Mouse (Mus musculus): ENCODE data around the gene Dlg3. TPM values are rescaled to one million over a fixed set of nuclear protein-coding genes. Genes with fewer than 3 reads are reported as not detected.

Dlg3 gene
- polyA plus RNA-seq, 1 experiment from 2014 or later = 19.0 TPM

GRCm38 (mm10) chrX:100802034-100802433 is 34.5 kb downstream of the Dlg3 start:
- Histone ChIP-seq H3K4me3 (replicated peaks) (no peak overlapping the region), H3K27ac (no peak overlapping the region), H3K4me2 (no peak overlapping the region), H3K9me3 (no peaks in the 10 kb centered on the region), H3K36me3 (replicated peaks) (peaks cover 15% of the 10 kb centered on the region), H3K9ac (no peak overlapping the region), H3K4me1 (peaks cover 3% of the 10 kb centered on the region; the same call in 1 of the 2 replicates), H3K27me3 (0 out of 2 replicates have a peak, but pooled peaks cover 1% of the 10 kb centered on the region)
- no peak for ATAC-seq (ENCODE audit: low FRiP score)
- 79% methylated on average over 6 of the region's 6 CpGs for WGBS

GRCm38 (mm10) chrX:100811129-100811528 is 43.6 kb downstream of the Dlg3 start:
- Histone ChIP-seq H3K9ac (no peak overlapping the region), H3K36me3 (replicated peaks) (peaks cover 76% of the 10 kb centered on the region), H3K4me2 (no peak overlapping the region), H3K27ac (no peak overlapping the region), H3K4me3 (replicated peaks) (no peak overlapping the region), H3K4me1 (no peaks in the 10 kb centered on the region), H3K9me3 (no peaks in the 10 kb centered on the region), H3K27me3 (peaks cover 9% of the 10 kb centered on the region; the same call in 1 of the 2 replicates)
- ATAC-seq (ENCODE audit: low FRiP score) = no peak
- WGBS = 89% methylated on average over 4 of the region's 4 CpGs

GRCm38 (mm10) chrX:100814139-100814538 is 46.6 kb downstream of the Dlg3 start:
- H3K4me1 ChIP-seq = no peaks in the 10 kb centered on the region
- H3K36me3 ChIP-seq (replicated peaks) = peaks cover 70% of the 10 kb centered on the region
- H3K4me2 ChIP-seq = no peak overlapping the region
- H3K4me3 ChIP-seq (replicated peaks) = no peak overlapping the region
- no peak overlapping the region for H3K27ac ChIP-seq
- H3K9me3 ChIP-seq = no peaks in the 10 kb centered on the region
- 65% methylated on average over 8 of the region's 8 CpGs for WGBS
- peaks cover 14% of the 10 kb centered on the region; the same call in 1 of the 2 replicates for H3K27me3 ChIP-seq
- ATAC-seq (ENCODE audit: low FRiP score) = no peak
- H3K9ac ChIP-seq = no peak overlapping the region

GRCm38 (mm10) chrX:100815766-100816165 is 48.2 kb downstream of the Dlg3 start:
- H3K4me1 ChIP-seq = no peaks in the 10 kb centered on the region
- no peak overlapping the region for H3K4me3 ChIP-seq (replicated peaks)
- H3K9ac ChIP-seq = no peak overlapping the region
- WGBS = 90% methylated on average over 7 of the region's 7 CpGs
- H3K4me2 ChIP-seq = no peak overlapping the region
- H3K9me3 ChIP-seq = no peaks in the 10 kb centered on the region
- H3K27me3 ChIP-seq = peaks cover 15% of the 10 kb centered on the region; the same call in 1 of the 2 replicates
- no peak overlapping the region for H3K27ac ChIP-seq
- ATAC-seq (ENCODE audit: low FRiP score) = no peak
- peaks cover 55% of the 10 kb centered on the region for H3K36me3 ChIP-seq (replicated peaks)

- Histone ChIP-seq H3K27ac (no peak overlapping the region), H3K9me3 (no peaks in the 10 kb centered on the region), H3K36me3 (replicated peaks) (peaks cover 32% of the 10 kb centered on the region), H3K4me2 (no peak overlapping the region), H3K4me1 (no peaks in the 10 kb centered on the region), H3K27me3 (peaks cover 14% of the 10 kb centered on the region; the same call in 1 of the 2 replicates), H3K9ac (no peak overlapping the region), H3K4me3 (replicated peaks) (no peak overlapping the region)
- no peak for ATAC-seq (ENCODE audit: low FRiP score)
- 88% methylated on average over 9 of the region's 9 CpGs for WGBS
These were observed 51.2 kb downstream of the Dlg3 start for GRCm38 (mm10) chrX:100818681-100819080.

GRCm38 (mm10) chrX:100821149-100821548 is 53.6 kb downstream of the Dlg3 start:
- H3K4me1 ChIP-seq = no peaks in the 10 kb centered on the region

GRCm38 (mm10) chrX:100825557-100825956 is 58.0 kb downstream of the Dlg3 start:
- H3K27ac ChIP-seq = no peak overlapping the region
- H3K27me3 ChIP-seq = peaks cover 9% of the 10 kb centered on the region
- H3K9me3 ChIP-seq = no peaks in the 10 kb centered on the region
- H3K4me3 ChIP-seq (replicated peaks) = no peak overlapping the region
- 88% methylated on average over 1 of the region's 1 CpGs for WGBS
- no peak overlapping the region for H3K9ac ChIP-seq
- H3K36me3 ChIP-seq (replicated peaks) = no peaks in the 10 kb centered on the region
- ATAC-seq (ENCODE audit: low FRiP score) = no peak
- no peaks in the 10 kb centered on the region for H3K4me1 ChIP-seq
- H3K4me2 ChIP-seq = no peak overlapping the region

More at GRCm38 (mm10) chrX:100821149-100821548, 53.6 kb downstream of the Dlg3 start:
- 90% methylated on average over 1 of the region's 1 CpGs for WGBS
- Histone ChIP-seq H3K4me2 (no peak overlapping the region), H3K27ac (no peak overlapping the region), H3K27me3 (peaks cover 8% of the 10 kb centered on the region; the same call in 1 of the 2 replicates), H3K9ac (no peak overlapping the region), H3K4me3 (replicated peaks) (no peak overlapping the region), H3K36me3 (replicated peaks) (peaks cover 15% of the 10 kb centered on the region), H3K9me3 (no peaks in the 10 kb centered on the region)
- ATAC-seq (ENCODE audit: low FRiP score) = no peak

- Histone ChIP-seq H3K4me2 (no peak overlapping the region), H3K9ac (no peak overlapping the region), H3K27ac (no peak overlapping the region), H3K9me3 (no peaks in the 10 kb centered on the region), H3K4me1 (no peaks in the 10 kb centered on the region), H3K36me3 (replicated peaks) (no peaks in the 10 kb centered on the region), H3K27me3 (peaks cover 3% of the 10 kb centered on the region; the same call in 1 of the 2 replicates), H3K4me3 (replicated peaks) (no peak overlapping the region)
- ATAC-seq (ENCODE audit: low FRiP score) = no peak
- 90% methylated on average over 2 of the region's 2 CpGs for WGBS
These were observed 65.3 kb downstream of the Dlg3 start for GRCm38 (mm10) chrX:100832806-100833205.

- H3K9ac ChIP-seq = no peak overlapping the region
- H3K27me3 ChIP-seq = 0 out of 2 replicates have a peak, but pooled peaks cover 6% of the 10 kb centered on the region
- H3K4me2 ChIP-seq = no peak overlapping the region
- ATAC-seq (ENCODE audit: low FRiP score) = no peak
- H3K36me3 ChIP-seq (replicated peaks) = no peaks in the 10 kb centered on the region
- no peak overlapping the region for H3K4me3 ChIP-seq (replicated peaks)
- no peak overlapping the region for H3K27ac ChIP-seq
- H3K4me1 ChIP-seq = no peaks in the 10 kb centered on the region
- H3K9me3 ChIP-seq = no peaks in the 10 kb centered on the region
These were observed 71.7 kb downstream of the Dlg3 start for GRCm38 (mm10) chrX:100839211-100839610.

Other genes starting within 250 kb of the Dlg3 start
- not detected in 2 replicates for gene Dgat2l6, start 242.9 kb upstream of the Dlg3 start, polyA plus RNA-seq (2016; fragmentation: Nextera tagmentation; extraction: Ambion mirVana)
- gene Awat1, start 195.5 kb upstream of the Dlg3 start, polyA plus RNA-seq (2016; fragmentation: Nextera tagmentation; extraction: Ambion mirVana) = not detected in 2 replicates
- not detected in 2 replicates for gene P2ry4, start 172.9 kb upstream of the Dlg3 start, polyA plus RNA-seq (2016; fragmentation: Nextera tagmentation; extraction: Ambion mirVana)
- 0.23 TPM in 1 of 2 replicates, not detected in the other for gene Arr3, start 162.2 kb upstream of the Dlg3 start, polyA plus RNA-seq (2016; fragmentation: Nextera tagmentation; extraction: Ambion mirVana)
- gene Kif4, start 142.0 kb upstream of the Dlg3 start, polyA plus RNA-seq (2016; fragmentation: Nextera tagmentation; extraction: Ambion mirVana) = 45.4 and 53.2 TPM in 2 replicates
- gene Pdzd11, start 141.2 kb upstream of the Dlg3 start, polyA plus RNA-seq (2016; fragmentation: Nextera tagmentation; extraction: Ambion mirVana) = 130 and 137 TPM in 2 replicates
- 8.8 and 9.5 TPM in 2 replicates for gene Gdpd2, start 37.8 kb upstream of the Dlg3 start, polyA plus RNA-seq (2016; fragmentation: Nextera tagmentation; extraction: Ambion mirVana)

Measured in forebrain, embryonic 12.5 days (tissue).